Mouse (Mus musculus) C2C12 (cell line): ENCODE data around the gene Thrap3.

ENCODE experiments used
- CTCF ChIP-seq: IDR thresholded peaks from one replicate; pipeline ENCODE4 v1.5.1; 2011; ENCODE audit not compliant: control insufficient read depth, insufficient read depth, insufficient read length
- MAX ChIP-seq: IDR thresholded peaks from one replicate; pipeline ENCODE4 v1.6.1; 2011; ENCODE audit warnings: mild to moderate bottlenecking, control low read depth

- no peak for TF ChIP-seq CTCF
- TF ChIP-seq MAX, result no peak
Measured at GRCm38 (mm10) chr4:126235191-126235590, 32.6 kb upstream of the Thrap3 start.
